Mouse (Mus musculus): ENCODE results near the gene Adora3.

Gene Adora3

GRCm38 (mm10) chr3:105870558-105870957, at the start of gene Adora3, which contains the start of gene Tmigd3:
TSS of gene Adora3 (plus strand) at chr3:105870858.
TSS of gene Tmigd3 (plus strand) at chr3:105870903.
- no peak for DNase-seq

GRCm38 (mm10) chr3:105821504-105821903, 49.2 kb upstream of the Adora3 start:
- DNase-seq = no peak

GRCm38 (mm10) chr3:105823609-105824008, 47.0 kb upstream of the Adora3 start:
- DNase-seq = no peak

- DNase-seq = no peak
Observed at GRCm38 (mm10) chr3:105824103-105824502, 46.6 kb upstream of the Adora3 start.

- no peak for DNase-seq
Observed at GRCm38 (mm10) chr3:105824704-105825103, 46.0 kb upstream of the Adora3 start.

- DNase-seq = no peak
Observed at GRCm38 (mm10) chr3:105825501-105826161, 45.0 kb upstream of the Adora3 start.

- DNase-seq = no peak
Observed at GRCm38 (mm10) chr3:105831584-105831983, 39.1 kb upstream of the Adora3 start.

GRCm38 (mm10) chr3:105835875-105836274, 34.8 kb upstream of the Adora3 start:
- DNase-seq = no peak

GRCm38 (mm10) chr3:105836883-105837282, 33.8 kb upstream of the Adora3 start:
- DNase-seq = no peak

GRCm38 (mm10) chr3:105838655-105839054, 32.0 kb upstream of the Adora3 start:
- no peak for DNase-seq

GRCm38 (mm10) chr3:105839836-105840235, 30.8 kb upstream of the Adora3 start:
- no peak for DNase-seq

- no peak for DNase-seq
Observed at GRCm38 (mm10) chr3:105846294-105847069, 24.2 kb upstream of the Adora3 start.

- no peak for DNase-seq
Observed at GRCm38 (mm10) chr3:105853781-105854180, 16.9 kb upstream of the Adora3 start.

GRCm38 (mm10) chr3:105854786-105855185, 15.9 kb upstream of the Adora3 start:
- no peak for DNase-seq

- no peak for DNase-seq
Observed at GRCm38 (mm10) chr3:105857513-105857912, 13.1 kb upstream of the Adora3 start.

GRCm38 (mm10) chr3:105861747-105862366, 8.8 kb upstream of the Adora3 start:
- no peak for DNase-seq

GRCm38 (mm10) chr3:105864123-105864522, 6.5 kb upstream of the Adora3 start:
- no peak for DNase-seq

GRCm38 (mm10) chr3:105865122-105865521, 5.5 kb upstream of the Adora3 start:
- DNase-seq = no peak

- no peak for DNase-seq
Observed at GRCm38 (mm10) chr3:105868135-105868534, 2.5 kb upstream of the Adora3 start.

- no peak for DNase-seq
Observed at GRCm38 (mm10) chr3:105872034-105872433, 1.4 kb downstream of the Adora3 start.

- no peak for DNase-seq
Observed at GRCm38 (mm10) chr3:105872579-105872978, 1.9 kb downstream of the Adora3 start.

- no peak for DNase-seq
Observed at GRCm38 (mm10) chr3:105873451-105874445, 3.1 kb downstream of the Adora3 start.

GRCm38 (mm10) chr3:105876022-105876421, 5.4 kb downstream of the Adora3 start:
- DNase-seq = no peak

All from right cerebral cortex, postnatal 14 days (tissue).